Mouse (Mus musculus): Measurements from ENCODE around the gene Ddhd1.

Gene Ddhd1

GRCm38 (mm10) chr14:45657641-45658611 lies at the start of gene Ddhd1:
Gene Ddhd1, minus strand, starts transcription at chr14:45658143.
- peak; percentile 86 for DNase-seq

GRCm38 (mm10) chr14:45707176-45707910 lies 49.4 kb upstream of the Ddhd1 start:
- no peak for DNase-seq

- no peak for DNase-seq
Observed at GRCm38 (mm10) chr14:45700031-45700572, 42.2 kb upstream of the Ddhd1 start.

GRCm38 (mm10) chr14:45698867-45699266 lies 40.9 kb upstream of the Ddhd1 start:
- no peak for DNase-seq

- DNase-seq: no peak
Observed at GRCm38 (mm10) chr14:45696098-45696497, 38.2 kb upstream of the Ddhd1 start.

- no peak for DNase-seq
Observed at GRCm38 (mm10) chr14:45693891-45694290, 35.9 kb upstream of the Ddhd1 start.

GRCm38 (mm10) chr14:45690520-45691246 lies 32.7 kb upstream of the Ddhd1 start:
- DNase-seq: peak; percentile 57

GRCm38 (mm10) chr14:45685313-45685712 lies 27.4 kb upstream of the Ddhd1 start:
- DNase-seq: no peak

GRCm38 (mm10) chr14:45676722-45677121 lies 18.8 kb upstream of the Ddhd1 start:
- DNase-seq: no peak

- DNase-seq: peak; percentile 65
Observed at GRCm38 (mm10) chr14:45668325-45668724, 10.4 kb upstream of the Ddhd1 start.

GRCm38 (mm10) chr14:45667231-45667630 lies 9.3 kb upstream of the Ddhd1 start:
- peak; percentile 50 for DNase-seq

- no peak for DNase-seq
Observed at GRCm38 (mm10) chr14:45661575-45661974, 3.6 kb upstream of the Ddhd1 start.

GRCm38 (mm10) chr14:45660315-45660714 lies 2.4 kb upstream of the Ddhd1 start:
- no peak for DNase-seq

GRCm38 (mm10) chr14:45656831-45657640 lies 907 bp downstream of the Ddhd1 start:
- peak; percentile 52 for DNase-seq

GRCm38 (mm10) chr14:45654876-45655416 lies 3.0 kb downstream of the Ddhd1 start:
- no peak for DNase-seq

GRCm38 (mm10) chr14:45653756-45654155 lies 4.2 kb downstream of the Ddhd1 start:
- DNase-seq: no peak

GRCm38 (mm10) chr14:45648999-45649818 lies 8.7 kb downstream of the Ddhd1 start:
- DNase-seq: no peak

- DNase-seq: no peak
Observed at GRCm38 (mm10) chr14:45648144-45648543, 9.8 kb downstream of the Ddhd1 start.

- DNase-seq: no peak
Observed at GRCm38 (mm10) chr14:45647632-45648031, 10.3 kb downstream of the Ddhd1 start.

GRCm38 (mm10) chr14:45647175-45647574 lies 10.8 kb downstream of the Ddhd1 start:
- DNase-seq: no peak

GRCm38 (mm10) chr14:45644786-45645185 lies 13.2 kb downstream of the Ddhd1 start:
- DNase-seq: no peak
